Mouse (Mus musculus): ENCODE results near the gene Gm5148.

The Gm5148 gene

GRCm38 (mm10) chr3:37737407-37737806 lies 13.1 kb upstream of the Gm5148 start:
- DNase-seq (ENCODE audit: low spot score): peak; percentile 56

GRCm38 (mm10) chr3:37735166-37735565 lies 10.9 kb upstream of the Gm5148 start:
- DNase-seq (ENCODE audit: low spot score): no peak

- DNase-seq (ENCODE audit: low spot score): peak; percentile 43
Observed at GRCm38 (mm10) chr3:37729142-37729541, 4.9 kb upstream of the Gm5148 start.

- no peak for DNase-seq (ENCODE audit: low spot score)
Observed at GRCm38 (mm10) chr3:37728112-37729100, 4.1 kb upstream of the Gm5148 start.

- no peak for DNase-seq (ENCODE audit: low spot score)
Observed at GRCm38 (mm10) chr3:37727392-37727791, 3.1 kb upstream of the Gm5148 start.

DNA sequence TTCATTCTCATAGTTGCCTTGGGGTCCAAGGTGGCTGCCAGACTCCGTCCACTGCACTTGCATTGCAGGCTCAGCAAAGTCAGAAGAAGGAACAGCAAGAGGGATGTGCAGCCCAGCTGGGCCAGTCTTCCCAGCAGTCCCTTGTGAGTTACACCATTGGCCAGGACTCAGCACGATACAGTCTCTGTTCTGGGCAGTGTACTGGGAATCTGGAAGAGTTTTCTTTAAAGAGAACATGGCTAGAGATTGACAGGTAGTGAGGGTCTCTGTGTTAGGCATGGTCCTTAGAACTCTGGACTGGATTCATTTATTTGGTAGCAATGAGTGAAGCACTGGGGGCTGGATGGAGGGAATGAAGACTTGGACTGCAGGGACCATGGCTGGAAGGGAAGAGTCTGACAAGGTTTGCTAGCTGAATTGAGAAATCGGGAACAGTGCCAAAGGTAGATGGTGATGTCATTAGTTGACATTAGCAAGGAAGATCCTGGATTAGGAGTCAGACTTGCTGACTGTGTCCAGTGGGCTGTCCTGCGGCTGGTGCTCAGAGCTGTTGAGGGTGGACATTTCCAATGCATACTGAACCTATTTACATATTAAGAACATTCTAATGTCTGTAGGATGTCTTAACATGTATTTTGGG lies 2.3 kb upstream of the Gm5148 start:
- no peak for DNase-seq (ENCODE audit: low spot score)

- DNase-seq (ENCODE audit: low spot score): no peak
Observed at GRCm38 (mm10) chr3:37724946-37725735, 851 bp upstream of the Gm5148 start.

GRCm38 (mm10) chr3:37723662-37724170 lies 574 bp downstream of the Gm5148 start:
- DNase-seq (ENCODE audit: low spot score): peak; percentile 74

- no peak for DNase-seq (ENCODE audit: low spot score)
Observed at GRCm38 (mm10) chr3:37723061-37723521, 1.2 kb downstream of the Gm5148 start.

- no peak for DNase-seq (ENCODE audit: low spot score)
Observed at GRCm38 (mm10) chr3:37722487-37723060, 1.7 kb downstream of the Gm5148 start.

DNA sequence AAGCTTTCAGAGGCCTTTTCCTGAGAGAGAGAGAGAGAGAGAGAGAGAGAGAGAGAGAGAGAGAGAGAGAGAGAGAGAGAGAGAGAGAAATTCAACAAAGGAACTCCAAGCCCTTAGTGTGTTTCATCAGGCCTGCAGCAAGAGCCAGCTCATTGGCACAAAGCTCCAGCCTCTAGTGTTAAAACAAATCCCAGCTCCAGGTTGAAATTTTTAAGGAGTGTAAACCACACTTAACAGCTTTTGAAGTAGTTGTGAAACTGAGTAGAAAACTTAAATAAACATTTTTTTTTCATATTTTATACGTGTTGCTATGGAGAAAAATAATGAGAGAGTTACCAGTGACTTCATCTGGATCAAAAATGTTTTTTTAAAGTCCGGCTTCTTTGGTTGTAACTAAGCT lies 7.3 kb downstream of the Gm5148 start:
- DNase-seq (ENCODE audit: low spot score): no peak

DNA sequence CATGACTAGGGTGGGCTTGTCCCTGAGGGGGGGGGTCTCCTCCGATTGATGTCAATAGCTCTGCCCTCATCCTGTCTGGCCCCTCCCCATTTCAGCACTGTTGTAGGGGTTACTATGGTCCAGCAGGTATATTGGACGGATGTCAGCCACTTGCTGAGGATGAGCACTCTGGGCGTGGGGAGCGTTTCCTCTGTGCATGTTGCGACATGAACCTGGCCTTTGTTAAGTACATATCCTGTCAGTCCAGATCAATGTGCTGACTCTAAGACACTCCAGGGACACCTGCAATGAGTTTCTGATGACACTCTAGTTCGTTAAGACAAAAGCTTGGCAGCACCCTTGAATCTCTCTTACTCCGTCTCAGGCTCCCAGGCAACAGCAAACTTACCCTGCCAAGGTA lies 8.6 kb downstream of the Gm5148 start:
- no peak for DNase-seq (ENCODE audit: low spot score)

DNA sequence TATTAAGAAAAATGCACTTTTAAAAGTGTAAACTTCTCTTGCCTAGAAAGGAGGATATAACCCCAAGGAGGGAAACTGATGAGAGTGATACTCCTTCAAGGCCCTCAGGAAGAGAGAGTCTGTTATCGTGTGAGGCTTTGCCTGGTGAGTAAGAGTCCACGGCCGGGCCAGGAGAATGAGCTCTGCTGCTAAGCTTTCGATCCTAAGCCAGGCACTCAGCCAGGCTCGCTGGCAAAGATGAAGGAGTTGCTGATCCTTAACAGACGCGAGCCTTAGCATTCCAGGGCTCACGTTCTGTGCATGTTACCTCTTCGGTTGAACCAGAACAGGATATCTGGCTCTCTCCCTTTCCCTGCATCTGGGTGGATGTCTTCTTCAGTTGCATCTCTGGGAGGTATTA lies 11.8 kb downstream of the Gm5148 start:
- DNase-seq (ENCODE audit: low spot score): no peak

DNA sequence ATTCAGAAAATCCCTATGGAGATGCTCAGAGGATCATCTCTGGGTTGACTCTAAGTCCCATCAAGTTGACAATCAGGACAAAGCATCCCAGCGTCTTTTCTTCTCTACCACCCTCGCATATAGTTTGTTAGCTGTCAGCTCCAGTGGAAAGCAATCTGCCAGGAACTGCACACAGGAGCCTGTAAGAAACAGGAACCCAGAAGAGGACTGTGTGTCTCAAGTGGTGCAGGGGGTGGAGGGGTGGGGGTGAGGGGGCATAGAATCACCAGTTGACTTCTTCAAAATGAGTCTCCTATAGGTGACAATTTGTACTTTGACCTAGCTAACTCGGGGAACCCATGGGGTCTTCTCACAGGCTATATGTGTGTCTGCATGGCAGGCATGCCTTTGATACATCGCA lies 12.7 kb downstream of the Gm5148 start:
- DNase-seq (ENCODE audit: low spot score): no peak

GRCm38 (mm10) chr3:37707801-37708200 lies 16.5 kb downstream of the Gm5148 start:
- DNase-seq (ENCODE audit: low spot score): peak; percentile 60

- DNase-seq (ENCODE audit: low spot score): no peak
Observed at GRCm38 (mm10) chr3:37706439-37706838, 17.9 kb downstream of the Gm5148 start.

DNA sequence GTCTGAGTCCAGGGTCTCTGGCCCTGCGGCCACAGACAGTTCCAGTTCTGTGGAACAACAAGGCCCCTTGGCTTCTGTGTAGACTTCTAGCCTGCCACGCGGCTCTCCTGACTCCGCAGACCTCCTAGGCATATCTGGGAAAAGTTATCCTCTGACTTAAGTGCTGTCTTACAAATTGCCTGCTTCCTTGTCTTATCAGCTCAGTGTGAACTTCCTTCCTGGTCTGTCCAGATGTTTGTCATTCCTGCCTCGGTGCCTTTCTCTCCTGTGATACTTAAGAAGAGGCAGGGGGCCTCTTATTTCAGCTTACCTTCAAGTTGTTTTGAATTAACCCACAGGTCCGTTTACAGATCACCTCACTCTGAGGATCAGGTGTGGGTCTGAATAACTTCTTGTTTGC lies 18.9 kb downstream of the Gm5148 start:
- DNase-seq (ENCODE audit: low spot score): no peak

DNA sequence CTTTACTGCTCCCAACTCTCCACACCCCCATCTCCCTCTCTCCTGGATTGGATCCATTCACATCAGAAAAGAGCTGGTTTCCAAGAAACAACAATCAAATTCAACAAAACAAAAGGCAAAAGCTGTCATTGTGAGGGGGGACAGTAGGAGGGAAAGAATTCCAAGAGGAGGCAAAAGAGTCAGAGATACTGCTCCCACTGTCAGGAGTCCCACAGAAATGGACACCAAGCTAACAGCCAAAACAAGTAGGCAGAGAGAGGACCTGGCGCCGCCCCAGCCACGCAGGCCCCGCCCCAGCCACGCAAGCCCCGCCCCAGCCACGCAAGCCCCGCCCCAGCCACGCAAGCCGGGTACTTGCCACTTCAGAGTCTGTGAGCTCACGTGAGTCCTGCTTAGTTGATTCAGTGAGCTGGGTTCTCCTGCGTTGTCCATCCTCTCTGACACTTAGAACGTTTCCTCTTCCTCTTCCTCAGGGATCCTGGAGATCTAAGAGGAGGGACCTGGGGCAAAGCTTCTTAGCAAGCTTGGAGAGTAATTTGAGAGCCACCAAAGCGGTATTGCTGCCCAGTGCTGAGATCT lies 19.5 kb downstream of the Gm5148 start:
- no peak for DNase-seq (ENCODE audit: low spot score)

DNA sequence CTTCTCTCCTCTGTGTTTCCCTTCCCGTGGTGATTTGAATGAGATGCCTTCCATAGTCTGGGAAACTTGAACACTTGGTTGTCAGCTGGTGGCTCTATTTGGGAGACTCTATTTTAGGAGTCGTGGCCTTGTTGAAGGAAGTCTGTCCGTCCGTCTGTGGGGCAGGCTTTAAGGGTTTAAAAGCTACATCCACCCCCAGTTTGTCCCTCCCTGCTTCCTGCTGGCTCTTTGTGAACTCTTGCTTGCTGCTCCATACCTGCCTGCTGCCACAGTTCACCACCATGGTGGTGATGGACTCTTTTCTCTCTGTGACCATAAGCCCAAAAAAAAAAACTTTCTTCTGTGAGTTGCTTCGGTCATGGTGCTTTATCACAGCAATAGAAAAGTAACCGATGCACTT lies 21.2 kb downstream of the Gm5148 start:
- no peak for DNase-seq (ENCODE audit: low spot score)

DNA sequence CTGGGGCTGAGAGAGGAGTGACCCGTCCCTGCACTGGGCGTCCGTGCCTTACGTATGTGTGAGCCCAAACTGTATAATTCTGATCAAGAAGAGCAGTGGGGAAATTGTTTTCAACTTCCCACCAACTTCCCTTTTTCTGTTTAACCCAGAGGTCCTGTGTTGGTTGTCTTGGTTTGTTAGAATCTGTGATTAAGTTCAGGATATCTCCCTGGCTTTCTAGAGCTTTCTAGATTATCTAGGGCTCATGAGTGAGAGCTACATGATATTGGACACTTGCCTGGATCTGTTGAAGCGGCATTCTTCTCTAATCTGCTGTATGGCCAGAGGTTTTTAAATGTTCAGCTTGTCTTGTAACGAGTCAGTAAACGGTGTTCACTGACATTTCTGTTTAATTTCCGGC lies 30.7 kb downstream of the Gm5148 start:
- no peak for DNase-seq (ENCODE audit: low spot score)

- DNase-seq (ENCODE audit: low spot score): no peak
Observed at GRCm38 (mm10) chr3:37692945-37693344, 31.3 kb downstream of the Gm5148 start.
